Mouse (Mus musculus): ENCODE measurements at regions not wholly inside any gene's neighbourhood (a gene's known extent, or its start where the extent isn't known, plus 50 kb on each side); places are given as distances from the start of the nearest gene placed in this dataset.
"Not testable (repeated sequence)": the region's sequence is repeated elsewhere in the genome, so short reads cannot be mapped to it uniquely, and the experiment has no call there.

GRCm38 (mm10) chrX:50602461-50602875, 174.2 kb upstream of the Olfr1324 start:
- DNase-seq, result peak; percentile 55

GRCm38 (mm10) chrX:50600262-50600661, 172.0 kb upstream of the Olfr1324 start:
- DNase-seq, result peak; percentile 86

GRCm38 (mm10) chrX:50599780-50600179, 171.5 kb upstream of the Olfr1324 start:
- DNase-seq, result peak; percentile 79

- DNase-seq, result not testable (repeated sequence)
Observed at GRCm38 (mm10) chrX:50597626-50598025, 169.3 kb upstream of the Olfr1324 start.

- DNase-seq, result peak; percentile 70
Observed at GRCm38 (mm10) chrX:50597105-50597504, 168.8 kb upstream of the Olfr1324 start.

- DNase-seq, result not testable (repeated sequence)
Observed at GRCm38 (mm10) chrX:50594976-50595375, 166.7 kb upstream of the Olfr1324 start.

- no peak for DNase-seq
Observed at GRCm38 (mm10) chrX:50591477-50591876, 163.2 kb upstream of the Olfr1324 start.

GRCm38 (mm10) chrX:50590673-50591341, 162.5 kb upstream of the Olfr1324 start:
- peak; percentile 71 for DNase-seq

- DNase-seq, result no peak
Observed at GRCm38 (mm10) chrX:50588892-50589291, 160.6 kb upstream of the Olfr1324 start.

GRCm38 (mm10) chrX:50583741-50584580, 155.7 kb upstream of the Olfr1324 start:
- peak; percentile 63 for DNase-seq

GRCm38 (mm10) chrX:50580200-50580599, 151.9 kb upstream of the Olfr1324 start:
- DNase-seq, result peak; percentile 69

- peak; percentile 68 for DNase-seq
Observed at GRCm38 (mm10) chrX:50576824-50577223, 148.5 kb upstream of the Olfr1324 start.

GRCm38 (mm10) chrX:50572191-50573095, 144.1 kb upstream of the Olfr1324 start:
- DNase-seq, result peak; percentile 76

GRCm38 (mm10) chrX:50569087-50569486, 140.8 kb upstream of the Olfr1324 start:
- DNase-seq, result peak; percentile 44

- peak; percentile 73 for DNase-seq
Observed at GRCm38 (mm10) chrX:50566345-50566744, 138.0 kb upstream of the Olfr1324 start.

GRCm38 (mm10) chrX:50565031-50565430, 136.7 kb upstream of the Olfr1324 start:
- DNase-seq, result not testable (repeated sequence)

GRCm38 (mm10) chrX:50560915-50561314, 132.6 kb upstream of the Olfr1324 start:
- peak; percentile 29 for DNase-seq

- DNase-seq, result peak; percentile 48
Observed at GRCm38 (mm10) chrX:50550297-50550696, 122.0 kb upstream of the Olfr1324 start.

- DNase-seq, result peak; percentile 67
Observed at GRCm38 (mm10) chrX:50549713-50550112, 121.4 kb upstream of the Olfr1324 start.

GRCm38 (mm10) chrX:50537785-50538159, 109.5 kb upstream of the Olfr1324 start:
- DNase-seq, result not testable (repeated sequence)

- peak; percentile 25 for DNase-seq
Observed at GRCm38 (mm10) chrX:50537122-50537784, 109.0 kb upstream of the Olfr1324 start.

GRCm38 (mm10) chrX:50504047-50504446, 75.7 kb upstream of the Olfr1324 start:
- no peak for DNase-seq
